Mouse (Mus musculus) liver, embryonic 14.5 days (tissue): Measurements from ENCODE around the gene Gm11938.

Experiments
- CTCF ChIP-seq: IDR thresholded peaks from 2 replicates; pipeline ENCODE4 v1.5.1; 2016; ENCODE audit warnings: antibody characterized with exemption, low read depth, control low read depth
- EP300 ChIP-seq: IDR thresholded peaks from 2 replicates; pipeline ENCODE4 v1.6.1; 2016; ENCODE audit warnings: antibody characterized with exemption, low read depth

DNA sequence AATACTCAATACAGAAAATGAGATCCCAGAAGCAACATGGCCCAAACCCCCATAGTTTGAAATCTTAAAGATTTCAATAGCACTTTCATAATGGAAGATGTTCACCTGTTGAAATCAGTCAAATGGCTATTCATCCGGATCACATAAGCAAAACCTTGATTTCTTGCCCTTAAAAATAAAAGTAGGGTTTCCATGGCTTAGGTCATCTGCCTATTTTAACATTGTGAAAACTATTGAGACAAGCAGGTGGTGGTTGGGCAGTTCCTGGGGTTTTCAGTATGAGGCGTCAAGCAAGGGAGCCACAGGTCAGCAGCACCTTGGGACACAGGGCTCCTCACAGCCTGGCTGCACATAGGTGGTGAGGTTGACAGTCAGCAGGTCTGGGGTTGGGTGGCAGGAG is 46.9 kb downstream of the Gm11938 start:
- TF ChIP-seq CTCF (no peak), EP300 (no peak)
